In the genomic region with DNA sequence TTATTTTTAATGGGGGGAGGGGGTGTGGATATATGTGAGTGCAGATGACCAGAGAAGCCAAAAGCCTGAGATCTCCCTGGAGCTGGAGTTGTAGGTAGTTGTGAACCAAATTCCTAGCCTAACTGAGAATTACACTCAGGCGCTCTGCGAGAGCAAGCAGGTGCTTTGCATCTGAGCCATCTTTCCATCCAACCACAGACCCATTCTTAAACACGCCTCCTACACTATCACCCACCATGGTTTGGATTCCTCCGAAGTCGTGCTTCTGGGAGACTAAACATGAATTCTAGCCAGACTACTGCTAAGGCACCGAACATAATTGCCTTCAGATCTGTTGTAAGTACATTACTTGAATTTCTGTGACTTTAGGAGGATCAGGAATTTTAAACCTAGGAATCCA, we compare ENCODE assay signal across 34 mouse cellular contexts. TPM values are rescaled to one million over a fixed set of nuclear protein-coding genes. Genes with fewer than 3 reads are reported as not detected.
A peak's percentile ranks its signal among the peaks of the same experiment; 100 is the strongest.
DNase-seq lines count a peak whose midpoint lies in the region; ATAC-seq lines count a peak whose summit lies in the region.
"Had no signal": no experiment of that assay in that cellular context is flagged by ENCODE, and none has a peak within 500 bp of the region (broad histone marks: within the 10 kb centered on the region; RNA-seq: fewer than 3 reads in every experiment).

No protein-coding gene starts in this region.

- H3K27me3 ChIP-seq in kidney, embryonic 16.5 days (ENCODE audit: insufficient read depth, low read length): no peaks in the 10 kb centered on the region
- H3K27me3 ChIP-seq: forebrain, embryonic 13.5 days; hindbrain, embryonic 12.5 days; intestine, embryonic 15.5 days; limb, embryonic 15.5 days; liver, embryonic 13.5 days; neural tube, embryonic 15.5 days had no signal

- WGBS in kidney, embryonic 16.5 days: 84% methylated on average over 6 of the region's 6 CpGs

- ATAC-seq in kidney, embryonic 16.5 days (ENCODE audit: low FRiP score, low TSS enrichment): no peak
- ATAC-seq: forebrain, embryonic 13.5 days; hindbrain, postnatal 0 days; intestine, embryonic 15.5 days; lung, postnatal 0 days had no signal

- no peak overlapping the region for H3K4me2 ChIP-seq in kidney, embryonic 16.5 days (replicated peaks; ENCODE audit: low read depth, low read length)
- H3K4me2 ChIP-seq: forebrain, embryonic 13.5 days; heart, embryonic 15.5 days; hindbrain, embryonic 12.5 days; intestine, embryonic 15.5 days; limb, embryonic 15.5 days; liver, embryonic 13.5 days; neural tube, embryonic 15.5 days had no signal

- no peak overlapping the region for H3K4me3 ChIP-seq in kidney, embryonic 16.5 days (ENCODE audit: low read length)
- H3K4me3 ChIP-seq: forebrain, embryonic 13.5 days; heart, embryonic 10.5 days; heart, embryonic 15.5 days; hindbrain, embryonic 12.5 days; intestine, embryonic 15.5 days; limb, embryonic 10.5 days; limb, embryonic 15.5 days; liver, embryonic 13.5 days; neural tube, embryonic 15.5 days had no signal

- peak; percentile 64 to 75 for DNase-seq in frontal cortex, adult 2 months (ENCODE audit: extremely low spot score in 1 of 2, low spot score in 1 of 2)
- no peak for DNase-seq in frontal cortex, postnatal 10 days (ENCODE audit: low spot score in 2 of 2)
- peak; percentile 75 for DNase-seq in right cerebral cortex, adult 18-20 months
- no peak for DNase-seq in right cerebral cortex, postnatal 4 days
- peak; percentile 60 to 67 for DNase-seq in right cerebral cortex, adult 2 months (ENCODE audit: low spot score in 2 of 2)
- peak; percentile 92 for DNase-seq in telencephalon, adult 2 months (ENCODE audit: low read depth, low spot score)
- DNase-seq in kidney, adult 11 months: no peak
- DNase-seq: adrenal gland, postnatal 14 days; cerebellum, adult 18-20 months; gastrocnemius, postnatal 10 days; heart, postnatal 36 days; kidney, adult 9 months; kidney, postnatal 14 days; liver, embryonic 13.5 days; lung, adult 18-20 months; midbrain, embryonic 14.5 days; retina, postnatal 1 day; spleen, adult 18-20 months; thymus, adult 2 months; thymus, postnatal 36 days had no signal

- no peaks in the 10 kb centered on the region for H3K36me3 ChIP-seq in kidney, embryonic 16.5 days (ENCODE audit: insufficient read depth, low read length)
- H3K36me3 ChIP-seq: heart, embryonic 10.5 days; heart, embryonic 15.5 days; hindbrain, embryonic 12.5 days; intestine, embryonic 15.5 days; limb, embryonic 10.5 days; limb, embryonic 15.5 days; liver, embryonic 13.5 days; neural tube, embryonic 15.5 days had no signal

- H3K9me3 ChIP-seq in kidney, embryonic 16.5 days (ENCODE audit: low read length): no peaks in the 10 kb centered on the region
- H3K9me3 ChIP-seq: forebrain, embryonic 13.5 days; heart, embryonic 10.5 days; heart, embryonic 15.5 days; hindbrain, embryonic 12.5 days; intestine, embryonic 15.5 days; limb, embryonic 10.5 days; limb, embryonic 15.5 days; liver, embryonic 13.5 days; neural tube, embryonic 15.5 days had no signal

- H3K4me1 ChIP-seq in kidney, embryonic 16.5 days (ENCODE audit: insufficient read depth, low read length): no peaks in the 10 kb centered on the region
- H3K4me1 ChIP-seq: forebrain, embryonic 13.5 days; heart, embryonic 15.5 days; intestine, embryonic 15.5 days; limb, embryonic 10.5 days; limb, embryonic 15.5 days; liver, embryonic 13.5 days; neural tube, embryonic 15.5 days had no signal

- no peak overlapping the region for H3K9ac ChIP-seq in kidney, embryonic 16.5 days (replicated peaks; ENCODE audit: low read length)
- H3K9ac ChIP-seq: forebrain, embryonic 13.5 days; heart, embryonic 15.5 days; hindbrain, embryonic 12.5 days; intestine, embryonic 15.5 days; limb, embryonic 15.5 days; liver, embryonic 13.5 days; neural tube, embryonic 15.5 days had no signal

- no peak overlapping the region for H3K27ac ChIP-seq in kidney, embryonic 16.5 days (ENCODE audit: low read length)
- H3K27ac ChIP-seq: forebrain, embryonic 13.5 days; heart, embryonic 10.5 days; heart, embryonic 15.5 days; hindbrain, embryonic 12.5 days; hindbrain, postnatal 0 days; intestine, embryonic 15.5 days; limb, embryonic 10.5 days; limb, embryonic 15.5 days; liver, embryonic 13.5 days; macrophage; neural tube, embryonic 15.5 days; stomach, postnatal 0 days had no signal

RNA-seq across cellular contexts. Expression of a gene that starts 34.4 kb away (rescaled TPM):
- polyA plus RNA-seq in frontal cortex, adult 2 months (2012; rRNA removed): 19.8 and 25.9 TPM in 2 replicates
- polyA plus RNA-seq in kidney, embryonic 16.5 days (2015; fragmentation: Nextera tagmentation; extraction: Ambion mirVana): 0.15 and 0.56 TPM in 2 replicates
- polyA plus RNA-seq: macrophage had no signal

RNA-seq across cellular contexts. Expression of a gene that starts 59.3 kb away (rescaled TPM):
- polyA plus RNA-seq in frontal cortex, adult 2 months (2012; rRNA removed): not detected in 2 replicates
- polyA plus RNA-seq in kidney, embryonic 16.5 days (2015; fragmentation: Nextera tagmentation; extraction: Ambion mirVana): not detected in 2 replicates
- polyA plus RNA-seq: cortical plate, adult 2 months; forebrain, embryonic 13.5 days; heart, embryonic 10.5 days; heart, embryonic 15.5 days; hindbrain, embryonic 12.5 days; hindbrain, postnatal 0 days; intestine, embryonic 15.5 days; limb, embryonic 10.5 days; limb, embryonic 15.5 days; liver, embryonic 13.5 days; lung, postnatal 0 days; macrophage; midbrain, embryonic 14.5 days; neural tube, embryonic 15.5 days; stomach, postnatal 0 days; thymus, adult 2 months had no signal

Comparison
In these comparisons a context has a peak if more than half of its experiments do, and no peak if none do; other contexts are left out.
1. DNase-seq: peak in frontal cortex, adult 2 months (2 of 2), right cerebral cortex, adult 18-20 months (single experiment), right cerebral cortex, adult 2 months (2 of 2) and telencephalon, adult 2 months (single experiment); none in frontal cortex, postnatal 10 days (0 of 2), right cerebral cortex, postnatal 4 days (single experiment) and kidney, adult 11 months (single experiment).
2. RNA of a gene that starts 34.4 kb away (polyA plus RNA-seq): 19.8 to 25.9 TPM in frontal cortex, adult 2 months; 0.15 to 0.56 TPM in kidney, embryonic 16.5 days; every median in the first group is over 10 times any median in the second.